Mouse (Mus musculus) hindbrain, embryonic 12.5 days (tissue): ENCODE measurements around the gene Alox15. TPM values are rescaled to one million over a fixed set of nuclear protein-coding genes. Genes with fewer than 3 reads are reported as not detected.

Source experiments
- ATAC-seq: fragments of 200-750 bp; cut with Nextera tagmentation; 2 replicates; pipeline ENCODE4 v1.8.0; 2017; ENCODE audit warnings: moderate TSS enrichment; ENCODE audit not compliant: low FRiP score
- H3K27ac ChIP-seq: fragments of 300-500 bp; sonication (generic); 2 replicates; pipeline ENCODE4 v1.5.1; 2016; ENCODE audit warnings: mild to moderate bottlenecking
- H3K27me3 ChIP-seq: fragments of 300-500 bp; sonication (generic); 2 replicates; pipeline ENCODE4 v1.6.1; 2016; ENCODE audit warnings: mild to moderate bottlenecking
- H3K36me3 ChIP-seq: fragments of 300-500 bp; sonication (generic); 2 replicates; pipeline ENCODE4 v1.6.1; 2016; ENCODE audit warnings: mild to moderate bottlenecking
- H3K4me1 ChIP-seq: fragments of 300-500 bp; sonication (generic); 2 replicates; pipeline ENCODE4 v1.6.1; 2016
- H3K4me2 ChIP-seq: fragments of 300-500 bp; sonication (generic); replicated peaks from 2 replicates; pipeline ENCODE4 v1.6.1; 2016; ENCODE audit warnings: mild to moderate bottlenecking
- H3K4me3 ChIP-seq: fragments of 300-500 bp; sonication (generic); 2 replicates; pipeline ENCODE4 v1.5.1; 2016; ENCODE audit warnings: mild to moderate bottlenecking
- H3K9ac ChIP-seq: fragments of 300-500 bp; sonication (generic); 2 replicates; pipeline ENCODE4 v1.6.1; 2016; ENCODE audit warnings: mild to moderate bottlenecking, moderate library complexity
- H3K9me3 ChIP-seq: fragments of 300-500 bp; sonication (generic); replicated peaks from 2 replicates; pipeline ENCODE4 v1.6.1; 2016; ENCODE audit warnings: mild to moderate bottlenecking
- WGBS: fragments of 180-500 bp; shearing (Covaris S2); methylation state at CpG from one replicate; pipeline ENCODE4 v1.1.7; 2016; 5-methylcytosine and 5-hydroxymethylcytosine counted together
- polyA plus RNA-seq: library from polyadenylated mRNA; unstranded; fragments of >200 nt; fragmentation: Nextera tagmentation; extraction: Ambion mirVana; gene quantifications from 2 replicates; pipeline ENCODE4 v1.2.1, GENCODE M21; 2016

Gene Alox15
- polyA plus RNA-seq, 1 experiment from 2014 or later: not detected

- Histone ChIP-seq H3K4me3 (no peak overlapping the region), H3K4me1 (no peaks in the 10 kb centered on the region), H3K36me3 (no peaks in the 10 kb centered on the region), H3K27me3 (no peaks in the 10 kb centered on the region), H3K9me3 (no peaks in the 10 kb centered on the region), H3K27ac (no peak overlapping the region), H3K9ac (no peak overlapping the region), H3K4me2 (no peak overlapping the region)
- 88% methylated on average over 4 of the region's 4 CpGs for WGBS
- no peak for ATAC-seq
Measured at GRCm38 (mm10) chr11:70302293-70302692, 49.5 kb downstream of the Alox15 start.

GRCm38 (mm10) chr11:70297836-70298454, 53.9 kb downstream of the Alox15 start:
- no peaks in the 10 kb centered on the region for H3K4me1 ChIP-seq
- no peak overlapping the region for H3K4me3 ChIP-seq
- 65% methylated on average over 12 of the region's 12 CpGs for WGBS
- no peak overlapping the region for H3K4me2 ChIP-seq
- no peaks in the 10 kb centered on the region for H3K9me3 ChIP-seq
- no peaks in the 10 kb centered on the region for H3K27me3 ChIP-seq
- H3K9ac ChIP-seq: no peak overlapping the region
- ATAC-seq: no peak
- H3K36me3 ChIP-seq: no peaks in the 10 kb centered on the region
- no peak overlapping the region for H3K27ac ChIP-seq

GRCm38 (mm10) chr11:70297405-70297804, 54.4 kb downstream of the Alox15 start:
- H3K36me3 ChIP-seq: no peaks in the 10 kb centered on the region
- no peak overlapping the region for H3K9ac ChIP-seq
- WGBS: 56% methylated on average over 4 of the region's 4 CpGs
- no peaks in the 10 kb centered on the region for H3K9me3 ChIP-seq
- no peak overlapping the region for H3K4me2 ChIP-seq
- H3K27ac ChIP-seq: no peak overlapping the region
- no peaks in the 10 kb centered on the region for H3K27me3 ChIP-seq
- no peak overlapping the region for H3K4me3 ChIP-seq
- no peaks in the 10 kb centered on the region for H3K4me1 ChIP-seq
- no peak for ATAC-seq

Other genes starting within 250 kb of the Alox15 start
- 0.50 and 0.77 TPM in 2 replicates for gene Mgl2, start 221.7 kb downstream of the Alox15 start, polyA plus RNA-seq
- gene Clec10a, start 195.8 kb downstream of the Alox15 start, polyA plus RNA-seq: 0.71 and 2.6 TPM in 2 replicates
- gene Slc16a11, start 139.3 kb downstream of the Alox15 start, polyA plus RNA-seq: 2.4 and 2.6 TPM in 2 replicates
- gene Slc16a13, start 131.0 kb downstream of the Alox15 start, polyA plus RNA-seq: 16.4 and 20.8 TPM in 2 replicates
- gene Bcl6b, start 122.2 kb downstream of the Alox15 start, polyA plus RNA-seq: 5.4 and 8.3 TPM in 2 replicates
- 197 and 210 TPM in 2 replicates for gene 0610010K14Rik, start 114.1 kb downstream of the Alox15 start, polyA plus RNA-seq
- 11.3 and 14.6 TPM in 2 replicates for gene Gm21988, start 112.2 kb downstream of the Alox15 start, polyA plus RNA-seq
- gene Rnasek, start 112.2 kb downstream of the Alox15 start, polyA plus RNA-seq: 195 and 200 TPM in 2 replicates
- 2.2 and 3.3 TPM in 2 replicates for gene Alox12, start 96.7 kb downstream of the Alox15 start, polyA plus RNA-seq
- gene Alox12e, start 29.4 kb downstream of the Alox15 start, polyA plus RNA-seq: not detected in 2 replicates
- 40.2 and 40.4 TPM in 2 replicates for gene Pelp1, start 58.0 kb upstream of the Alox15 start, polyA plus RNA-seq
- 36.5 and 36.8 TPM in 2 replicates for gene Arrb2, start 80.6 kb upstream of the Alox15 start, polyA plus RNA-seq
- gene Med11, start 99.9 kb upstream of the Alox15 start, polyA plus RNA-seq: 32.7 and 36.1 TPM in 2 replicates
- 0.60 and 1.1 TPM in 2 replicates for gene Zmynd15, start 107.4 kb upstream of the Alox15 start, polyA plus RNA-seq
- gene Cxcl16, start 108.0 kb upstream of the Alox15 start, polyA plus RNA-seq: 2.0 and 2.1 TPM in 2 replicates
- gene Tm4sf5, start 153.2 kb upstream of the Alox15 start, polyA plus RNA-seq: 0.36 TPM in 1 of 2 replicates, not detected in the other
- 0.34 TPM in 1 of 2 replicates, not detected in the other for gene Vmo1, start 162.6 kb upstream of the Alox15 start, polyA plus RNA-seq
- 0.36 TPM in 1 of 2 replicates, not detected in the other for gene Gltpd2, start 167.2 kb upstream of the Alox15 start, polyA plus RNA-seq
- 679 and 744 TPM in 2 replicates for gene Psmb6, start 173.3 kb upstream of the Alox15 start, polyA plus RNA-seq
- not detected in 2 replicates for gene Gm40193, start 180.9 kb upstream of the Alox15 start, polyA plus RNA-seq
- 7.2 and 7.8 TPM in 2 replicates for gene Pld2, start 188.0 kb upstream of the Alox15 start, polyA plus RNA-seq
- 17.3 and 19.1 TPM in 2 replicates for gene Mink1, start 210.8 kb upstream of the Alox15 start, polyA plus RNA-seq